Comparison of ENCODE assay signal across 11 mouse cellular contexts in the genomic region with DNA sequence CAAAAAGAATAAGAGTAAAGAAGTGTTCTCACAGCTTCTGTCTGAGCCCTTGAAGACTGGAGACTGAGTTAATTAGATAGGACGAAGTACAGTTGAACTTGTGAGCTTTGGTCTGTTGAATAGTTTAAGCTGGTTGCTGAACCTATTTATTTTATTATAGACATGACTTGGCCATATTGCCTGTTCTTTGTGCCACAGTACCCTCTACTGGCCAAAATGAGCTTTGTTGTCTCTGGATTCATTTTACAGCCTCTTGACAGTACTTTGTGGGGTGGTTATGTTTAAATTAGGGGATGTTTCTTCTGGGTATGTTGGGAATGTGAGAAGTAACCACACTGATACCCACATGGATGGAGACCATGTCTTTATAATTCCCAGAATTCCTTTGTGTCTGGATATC. TPM values are rescaled to one million over a fixed set of nuclear protein-coding genes. Genes with fewer than 3 reads are reported as not detected.
DNase-seq lines count a peak whose midpoint lies in the region; ATAC-seq and TF ChIP-seq lines count a peak whose summit lies in the region.
"Had no signal": no experiment of that assay in that cellular context is flagged by ENCODE, and none has a peak within 500 bp of the region (broad histone marks: within the 10 kb centered on the region; RNA-seq: fewer than 3 reads in every experiment).

No protein-coding gene starts in this region.

- TF ChIP-seq RAD21 in CH12.LX (IDR thresholded peaks at IDR 0.05; ENCODE audit: low read depth, low read length): peak; percentile 83

- in situ Hi-C loops in CH12.LX (cut with MboI; ENCODE audit: low pct_ligation_motif_present, low pct_unique_long_range_greater_than_20kb, low sequenced_read_pairs): no loop called here

- dilution Hi-C loops in CH12.LX (cut with MboI; ENCODE audit: extremely low pct_ligation_motif_present, extremely low pct_unique_long_range_greater_than_20kb, low sequenced_read_pairs): no loop called here

- DNase-seq in kidney, adult 18-20 months: peak; percentile 4
- DNase-seq in CH12.LX (ENCODE audit: extremely low read depth): peak; percentile 34
- DNase-seq in adrenal gland, postnatal 14 days: peak; percentile 45
- DNase-seq in left cerebral cortex, postnatal 14 days (ENCODE audit: low spot score in 2 of 2): peak; percentile 20 to 33
- no peak for DNase-seq in embryo, embryonic 10 days (ENCODE audit: low spot score)

- no peaks in the 10 kb centered on the region for H3K79me2 ChIP-seq in CH12.LX (replicated peaks; ENCODE audit: control insufficient read depth, extremely low read depth, insufficient read depth, poor library complexity, severe bottlenecking)

- no peak for TF ChIP-seq POLR2A in CH12.LX (IDR thresholded peaks at IDR 0.05; ENCODE audit: low read depth, low read length)

- H3K4me2 ChIP-seq in kidney, embryonic 16.5 days (replicated peaks; ENCODE audit: low read depth, low read length): no peak overlapping the region
- no peak overlapping the region for H3K4me2 ChIP-seq in CH12.LX (ENCODE audit: insufficient read depth, low read depth, poor library complexity, severe bottlenecking)
- H3K4me2 ChIP-seq in neural tube, embryonic 15.5 days: no peak overlapping the region

- no peak overlapping the region for H3K4me3 ChIP-seq in kidney, embryonic 16.5 days (ENCODE audit: low read length)
- no peak overlapping the region for H3K4me3 ChIP-seq in CH12.LX (replicated peaks in 1 of 3; ENCODE audit: low read depth in 2 of 3, low read length in 2 of 3, poor library complexity in 1 of 3)
- H3K4me3 ChIP-seq in neural tube, embryonic 15.5 days (replicated peaks): no peak overlapping the region

- no peaks in the 10 kb centered on the region for H3K4me1 ChIP-seq in kidney, embryonic 16.5 days (ENCODE audit: insufficient read depth, low read length)
- H3K4me1 ChIP-seq in CH12.LX (ENCODE audit: control insufficient read depth in 1 of 2, insufficient read depth in 2 of 2): no peaks in the 10 kb centered on the region
- H3K4me1 ChIP-seq in neural tube, embryonic 15.5 days: no peaks in the 10 kb centered on the region

- peaks cover 3% of the 10 kb centered on the region; the same call in 1 of the 2 replicates for H3K9me3 ChIP-seq in kidney, embryonic 16.5 days (ENCODE audit: low read length)
- H3K9me3 ChIP-seq in CH12.LX (replicated peaks; ENCODE audit: low read length): no peaks in the 10 kb centered on the region
- 0 out of 2 replicates have a peak, but pooled peaks cover 4% of the 10 kb centered on the region for H3K9me3 ChIP-seq in neural tube, embryonic 15.5 days (replicated peaks)

- 57% methylated on average over 1 of the region's 1 CpGs for WGBS in kidney, embryonic 16.5 days
- WGBS in neural tube, embryonic 15.5 days: 75% methylated on average over 1 of the region's 1 CpGs

- no peak overlapping the region for H3K27ac ChIP-seq in kidney, embryonic 16.5 days (ENCODE audit: low read length)
- H3K27ac ChIP-seq in CH12.LX (ENCODE audit: insufficient read depth, low read depth): no peak overlapping the region
- H3K27ac ChIP-seq in neural tube, embryonic 15.5 days (replicated peaks): no peak overlapping the region

- no peak for TF ChIP-seq EP300 in CH12.LX (IDR thresholded peaks at IDR 0.05; ENCODE audit: low read length)

- TF ChIP-seq CTCF in CH12.LX (conservative IDR thresholded peaks at IDR 0.05 in 1 of 2, IDR thresholded peaks at IDR 0.05 in 1 of 2; ENCODE audit: low read depth in 2 of 2, low read length in 2 of 2): peak; percentile 25 to 73; a peak in 2 of 4 replicates

- no peak overlapping the region for H3K9ac ChIP-seq in kidney, embryonic 16.5 days (replicated peaks; ENCODE audit: low read length)
- no peak overlapping the region for H3K9ac ChIP-seq in CH12.LX (ENCODE audit: insufficient read depth, low read depth)
- H3K9ac ChIP-seq in neural tube, embryonic 15.5 days (replicated peaks): no peak overlapping the region

- no peaks in the 10 kb centered on the region for H3K27me3 ChIP-seq in kidney, embryonic 16.5 days (ENCODE audit: insufficient read depth, low read length)
- H3K27me3 ChIP-seq in CH12.LX (replicated peaks): peaks cover 15% of the 10 kb centered on the region
- no peaks in the 10 kb centered on the region for H3K27me3 ChIP-seq in neural tube, embryonic 15.5 days (replicated peaks)

- intact Hi-C loops in left cerebral cortex, postnatal 14 days (cut with DNase I): loop anchor here (2.0 to 10.0 kb wide), 2 partner anchors 223 to 437 kb away; no protein-coding TSS in a partner anchor

- no peaks in the 10 kb centered on the region for H3K36me3 ChIP-seq in kidney, embryonic 16.5 days (ENCODE audit: insufficient read depth, low read length)
- no peaks in the 10 kb centered on the region for H3K36me3 ChIP-seq in CH12.LX (replicated peaks in 1 of 2; ENCODE audit: control insufficient read depth in 1 of 2, insufficient read depth in 1 of 2, low read length in 1 of 2)
- no peaks in the 10 kb centered on the region for H3K36me3 ChIP-seq in neural tube, embryonic 15.5 days

- no peak for ATAC-seq in kidney, embryonic 16.5 days (ENCODE audit: low FRiP score, low TSS enrichment)
- no peak for ATAC-seq in neural tube, embryonic 15.5 days (ENCODE audit: low FRiP score)
- ATAC-seq in monocyte, adult 5-6 weeks (replicated peaks; ENCODE audit: insufficient number of reproducible peaks, low FRiP score, low TSS enrichment, poor library complexity, severe bottlenecking): no peak

TF ChIP-seq in CH12.LX, 34 proteins besides CTCF, POLR2A, EP300 and RAD21:
- no peak for TF ChIP-seq MAX (IDR thresholded peaks at IDR 0.05; ENCODE audit: low read length)
- no peak for TF ChIP-seq ZNF384 (IDR thresholded peaks at IDR 0.05; ENCODE audit: low read depth, low read length)
- no peak for TF ChIP-seq GABPA (IDR thresholded peaks at IDR 0.05; ENCODE audit: insufficient replicate concordance, low read depth, low read length)
- TF ChIP-seq JUND (conservative IDR thresholded peaks at IDR 0.05; ENCODE audit: low read depth, low read length): no peak
- peak; percentile 63 for TF ChIP-seq SMC3 (IDR thresholded peaks at IDR 0.05; ENCODE audit: low read depth, low read length)
- no peak for TF ChIP-seq MYC (IDR thresholded peaks at IDR 0.05; ENCODE audit: low read depth, low read length)

RNA-seq across cellular contexts. Expression of a gene that starts 59.3 kb away (rescaled TPM):
- polyA plus RNA-seq in kidney, embryonic 16.5 days (2015; fragmentation: Nextera tagmentation; extraction: Ambion mirVana): not detected in 2 replicates
- not detected in 2 replicates for total RNA-seq in CH12.LX (2012; rRNA removed)
- not detected in 2 replicates for total RNA-seq in CH12.LX (2014; rRNA removed)
- polyA plus RNA-seq in CH12.LX (2012; ENCODE audit: insufficient read length, low read depth): not detected in 2 replicates
- not detected in 2 replicates for total RNA-seq in adrenal gland, postnatal 14 days (2021)
- total RNA-seq in left cerebral cortex, postnatal 14 days (2021): not detected
- not detected in 2 replicates for polyA plus RNA-seq in neural tube, embryonic 15.5 days (2015; fragmentation: Nextera tagmentation; extraction: Ambion mirVana)
- not detected in 3 replicates for total RNA-seq in monocyte, adult 5-6 weeks (2017)
- polyA plus RNA-seq: heart, postnatal 0 days; lung, embryonic 16.5 days; spleen, adult 2 months had no signal
